Mouse (Mus musculus) spleen, embryonic (tissue): ENCODE measurements around the gene Plppr3.

Experiments used
- CTCF ChIA-PET: fragments of 350-600 bp; sonication (Branson Sonifier 250); formaldehyde crosslinking; loops from one replicate; lab custom pipeline; 2022; lab: Charles Lee

Plppr3 gene

GRCm38 (mm10) chr10:79874290-79874862, at the start of gene Plppr3, which contains the start of gene Prtn3:
TSS of gene Plppr3 (minus strand) at chr10:79874634.
TSS of gene Prtn3 (plus strand) at chr10:79874476.
- CTCF ChIA-PET = interaction anchor here (0.8 kb wide), 1 partner anchor 65 kb away, joined by 4 read pairs; no protein-coding TSS in a partner anchor

- CTCF ChIA-PET = interaction anchor here (0.6 kb wide), 1 partner anchor 13 kb away, joined by 3 read pairs; no protein-coding TSS in a partner anchor
Observed at GRCm38 (mm10) chr10:79921572-79921971, 47.1 kb upstream of the Plppr3 start.

- CTCF ChIA-PET = interaction anchor here (1.0 kb wide), 1 partner anchor 30 kb away, joined by 3 read pairs; the partner anchor contains the start of gene Cfd
Observed at GRCm38 (mm10) chr10:79920958-79921535, 46.6 kb upstream of the Plppr3 start, which contains the start of gene R3hdm4. TSS of gene R3hdm4 (minus strand) at chr10:79921208.

- CTCF ChIA-PET = interaction anchor here (0.5 to 1.0 kb wide), 4 partner anchors 30 to 987 kb away, joined by 3 to 4 read pairs (median 3); partner anchors contain the start of gene Cfd
Observed at GRCm38 (mm10) chr10:79920056-79920890, 45.8 kb upstream of the Plppr3 start.

- CTCF ChIA-PET = no interaction called here
Observed at GRCm38 (mm10) chr10:79919251-79919849, 44.9 kb upstream of the Plppr3 start.

- CTCF ChIA-PET = no interaction called here
Observed at GRCm38 (mm10) chr10:79918231-79919078, 44.0 kb upstream of the Plppr3 start.

- CTCF ChIA-PET = no interaction called here
Observed at GRCm38 (mm10) chr10:79917532-79918100, 43.2 kb upstream of the Plppr3 start.

GRCm38 (mm10) chr10:79916808-79917531, 42.5 kb upstream of the Plppr3 start, which contains the start of gene Kiss1r:
TSS of gene Kiss1r (plus strand) at chr10:79916971.
- CTCF ChIA-PET = no interaction called here

GRCm38 (mm10) chr10:79916081-79916480, 41.6 kb upstream of the Plppr3 start:
- CTCF ChIA-PET = no interaction called here

- CTCF ChIA-PET = interaction anchor here (1.2 kb wide), 1 partner anchor 9 kb away, joined by 7 read pairs; no protein-coding TSS in a partner anchor
Observed at GRCm38 (mm10) chr10:79914948-79915596, 40.6 kb upstream of the Plppr3 start.

- CTCF ChIA-PET = interaction anchor here (0.5 to 1.2 kb wide), 5 partner anchors 10 to 327 kb away, joined by 3 to 8 read pairs (median 4); no protein-coding TSS in a partner anchor
Observed at GRCm38 (mm10) chr10:79914131-79914947, 39.9 kb upstream of the Plppr3 start.

- CTCF ChIA-PET = no interaction called here
Observed at GRCm38 (mm10) chr10:79912412-79912811, 38.0 kb upstream of the Plppr3 start.

- CTCF ChIA-PET = interaction anchor here (0.6 to 1.8 kb wide), 3 partner anchors 12 to 76 kb away, joined by 3 to 8 read pairs (median 3); no protein-coding TSS in a partner anchor
Observed at GRCm38 (mm10) chr10:79910556-79910955, 36.1 kb upstream of the Plppr3 start, which contains the start of gene Gm26602. TSS of gene Gm26602 (plus strand) at chr10:79910856.

- CTCF ChIA-PET = interaction anchor here (0.6 kb wide), 2 partner anchors 37 to 151 kb away, joined by 3 read pairs; no protein-coding TSS in a partner anchor
Observed at GRCm38 (mm10) chr10:79909092-79909922, 34.9 kb upstream of the Plppr3 start.

GRCm38 (mm10) chr10:79908167-79909091, 34.0 kb upstream of the Plppr3 start, which contains the start of gene Med16:
TSS of gene Med16 (minus strand) at chr10:79908923.
- CTCF ChIA-PET = interaction anchor here (0.6 to 0.7 kb wide), 2 partner anchors 13 to 396 kb away, joined by 3 read pairs; no protein-coding TSS in a partner anchor
